Mouse (Mus musculus): Measurements from ENCODE around the gene Txn1.
A peak's percentile ranks its signal among the peaks of the same experiment; 100 is the strongest.

Gene Txn1

GRCm38 (mm10) chr4:57956029-57956960 is at the start of gene Txn1:
Gene Txn1, minus strand, starts transcription at chr4:57956411.
- DNase-seq (ENCODE audit: low spot score): peak; percentile 98

- no peak for DNase-seq (ENCODE audit: low spot score)
Measured at GRCm38 (mm10) chr4:58003501-58003900, 47.3 kb upstream of the Txn1 start.

- no peak for DNase-seq (ENCODE audit: low spot score)
Measured at GRCm38 (mm10) chr4:57991425-57991824, 35.2 kb upstream of the Txn1 start.

GRCm38 (mm10) chr4:57974400-57975117 is 18.3 kb upstream of the Txn1 start:
- DNase-seq (ENCODE audit: low spot score): no peak

- DNase-seq (ENCODE audit: low spot score): no peak
Measured at GRCm38 (mm10) chr4:57973592-57974268, 17.5 kb upstream of the Txn1 start.

GRCm38 (mm10) chr4:57970285-57970684 is 14.1 kb upstream of the Txn1 start:
- no peak for DNase-seq (ENCODE audit: low spot score)

- DNase-seq (ENCODE audit: low spot score): no peak
Measured at GRCm38 (mm10) chr4:57967195-57967594, 11.0 kb upstream of the Txn1 start.

- no peak for DNase-seq (ENCODE audit: low spot score)
Measured at GRCm38 (mm10) chr4:57965516-57965915, 9.3 kb upstream of the Txn1 start.

GRCm38 (mm10) chr4:57964143-57964542 is 7.9 kb upstream of the Txn1 start:
- no peak for DNase-seq (ENCODE audit: low spot score)

GRCm38 (mm10) chr4:57959056-57959455 is 2.8 kb upstream of the Txn1 start:
- no peak for DNase-seq (ENCODE audit: low spot score)

GRCm38 (mm10) chr4:57958098-57958497 is 1.9 kb upstream of the Txn1 start:
- DNase-seq (ENCODE audit: low spot score): no peak

- peak; percentile 11 for DNase-seq (ENCODE audit: low spot score)
Measured at GRCm38 (mm10) chr4:57957200-57958085, 1.2 kb upstream of the Txn1 start.

GRCm38 (mm10) chr4:57955544-57955958 is 660 bp downstream of the Txn1 start:
- DNase-seq (ENCODE audit: low spot score): peak; percentile 42

- no peak for DNase-seq (ENCODE audit: low spot score)
Measured at GRCm38 (mm10) chr4:57954991-57955390, 1.2 kb downstream of the Txn1 start.

- DNase-seq (ENCODE audit: low spot score): no peak
Measured at GRCm38 (mm10) chr4:57954580-57954979, 1.6 kb downstream of the Txn1 start.

- peak; percentile 7 for DNase-seq (ENCODE audit: low spot score)
Measured at GRCm38 (mm10) chr4:57953796-57954195, 2.4 kb downstream of the Txn1 start.

- no peak for DNase-seq (ENCODE audit: low spot score)
Measured at GRCm38 (mm10) chr4:57952891-57953290, 3.3 kb downstream of the Txn1 start.

- no peak for DNase-seq (ENCODE audit: low spot score)
Measured at GRCm38 (mm10) chr4:57952416-57952815, 3.8 kb downstream of the Txn1 start.

- no peak for DNase-seq (ENCODE audit: low spot score)
Measured at GRCm38 (mm10) chr4:57949866-57950265, 6.3 kb downstream of the Txn1 start.

GRCm38 (mm10) chr4:57947476-57947875 is 8.7 kb downstream of the Txn1 start:
- no peak for DNase-seq (ENCODE audit: low spot score)

GRCm38 (mm10) chr4:57947036-57947435 is 9.2 kb downstream of the Txn1 start:
- no peak for DNase-seq (ENCODE audit: low spot score)
